Mouse (Mus musculus) bone marrow, adult 2 months (tissue): ENCODE measurements around the gene Stac3.

ENCODE experiments used
- CTCF ChIP-seq: fragments of 200-500 bp; IDR thresholded peaks from 2 replicates; pipeline ENCODE4 v1.5.1; 2011; ENCODE audit warnings: low read length, control low read depth; ENCODE audit not compliant: control insufficient read depth, insufficient read depth
- POLR2A ChIP-seq: fragments of 200-500 bp; IDR thresholded peaks from 2 replicates; pipeline ENCODE4 v1.6.1; 2011; ENCODE audit warnings: low read depth, mild to moderate bottlenecking, control low read depth, low read length, borderline replicate concordance; ENCODE audit not compliant: control insufficient read depth

DNA sequence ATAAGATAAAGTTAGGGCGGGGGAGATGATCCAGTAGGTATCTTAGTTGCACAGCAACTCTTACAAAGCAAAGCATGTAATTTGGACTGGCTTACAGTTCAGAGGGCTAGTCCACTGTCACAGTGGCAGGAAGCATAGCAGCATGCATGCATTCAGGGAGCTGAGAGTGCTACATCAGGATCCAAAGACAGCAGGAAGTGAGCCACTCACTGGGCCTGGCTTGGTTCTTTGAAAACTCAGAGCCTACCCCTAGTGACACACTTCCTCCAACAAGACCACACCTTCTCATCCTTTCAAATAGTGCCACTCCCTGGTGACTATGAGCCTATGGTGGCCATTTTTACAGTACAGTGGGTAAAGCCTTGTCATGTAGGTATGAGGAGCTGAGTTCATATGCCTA is 47.8 kb upstream of the Stac3 start:
- TF ChIP-seq CTCF, result no peak
- no peak for TF ChIP-seq POLR2A
